Mouse (Mus musculus): Measurements from ENCODE around the gene Ptprs.

DNA sequence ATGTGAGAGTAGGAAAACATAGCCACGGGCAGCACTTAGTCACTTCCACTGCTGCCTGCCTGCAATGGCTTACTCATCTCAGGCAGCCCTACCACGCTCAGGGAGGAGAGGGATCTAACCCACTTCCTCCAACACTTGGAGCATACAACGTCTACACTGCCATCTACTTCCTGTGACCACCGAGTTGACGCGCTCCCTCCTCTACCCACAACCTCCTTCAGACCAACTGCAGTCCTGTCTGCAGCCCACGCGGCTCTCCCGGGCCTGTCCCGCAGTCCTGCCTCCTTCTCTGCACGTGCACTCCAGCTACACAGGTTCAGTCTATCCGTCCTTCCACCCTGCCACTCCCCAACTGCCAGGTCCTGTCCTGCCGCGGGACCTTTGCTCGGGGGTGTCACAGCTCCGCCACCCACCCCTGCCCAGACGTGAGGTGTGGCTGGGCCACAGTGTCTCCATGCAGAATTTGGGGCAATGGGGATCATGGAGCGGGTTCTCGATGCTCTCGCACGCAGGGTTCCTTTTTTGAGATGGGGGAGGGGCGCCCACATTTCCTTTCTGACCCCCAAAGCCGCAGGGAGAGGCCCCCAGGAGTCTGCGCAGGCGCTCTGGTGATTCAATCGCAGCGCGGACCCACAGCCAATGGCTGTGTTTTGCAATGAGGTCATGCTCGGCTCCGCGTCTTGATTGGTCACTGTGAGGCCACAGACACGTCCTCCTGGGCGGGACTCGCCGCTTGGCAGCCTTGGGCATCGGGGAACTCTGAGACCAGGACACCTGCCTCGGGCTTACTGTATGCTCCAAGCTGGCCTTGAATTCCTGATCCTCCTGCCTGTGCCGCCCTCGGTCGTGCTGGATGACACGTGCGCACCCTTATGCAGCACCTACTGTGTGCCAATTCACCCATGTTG, 31.1 kb upstream of the Ptprs start:
- TF ChIP-seq POLR2A (IDR thresholded peaks at IDR 0.05; ENCODE audit: low read depth, low read length) (no peak), CTCF (IDR thresholded peaks at IDR 0.05; ENCODE audit: extremely low read depth, insufficient read depth, insufficient read length, insufficient replicate concordance) (no peak)

All from spleen, adult 2 months (tissue).